Mouse (Mus musculus) c-Kit-positive CD71-positive TER-119-positive erythroid progenitor cells, embryonic 14.5 days (primary cell): ENCODE measurements at regions not wholly inside any gene's neighbourhood (a gene's known extent, or its start where the extent isn't known, plus 50 kb on each side); places are given as distances from the start of the nearest gene placed in this dataset.
A peak's percentile ranks its signal among the peaks of the same experiment; 100 is the strongest.
"Not testable (repeated sequence)": the region's sequence is repeated elsewhere in the genome, so short reads cannot be mapped to it uniquely, and the experiment has no call there.

ENCODE experiments used
- DNase-seq: peaks from one replicate; pipeline ENCODE4 v3.0.0-alpha.2; 2013; ENCODE audit warnings: low spot score

DNA sequence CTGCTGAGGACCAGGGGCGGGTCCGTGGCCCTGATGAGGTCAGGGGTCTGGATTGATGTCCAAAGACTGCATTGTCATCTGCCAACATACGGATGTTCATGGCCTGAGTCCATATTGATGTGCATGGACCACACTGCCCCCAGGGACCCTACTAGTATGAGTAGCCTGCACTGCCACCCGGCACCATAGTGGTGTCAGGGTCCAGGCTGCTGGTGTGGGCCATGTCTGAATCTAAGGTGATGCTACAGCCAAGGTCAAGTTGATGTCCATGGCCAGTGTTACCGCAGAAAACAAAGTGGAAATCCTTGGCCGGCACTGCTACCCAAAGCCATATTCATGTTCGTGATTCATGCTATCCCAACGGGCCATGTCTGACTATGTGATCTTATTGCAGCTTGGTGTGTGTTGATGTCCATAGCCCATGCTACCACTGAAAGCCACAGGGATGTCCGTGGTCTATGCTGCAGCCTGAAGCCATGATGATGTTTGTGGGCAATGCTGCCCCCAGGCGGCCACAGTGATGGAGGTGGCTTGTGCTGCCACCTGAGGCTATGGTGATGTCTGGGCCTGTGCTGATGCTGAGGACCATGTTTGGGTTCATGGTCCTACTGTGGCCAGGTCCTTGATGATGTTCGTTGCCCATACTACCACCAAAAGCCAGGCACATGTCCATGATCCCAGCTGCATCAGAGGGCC, 130.5 kb downstream of the Iqub start:
- no peak for DNase-seq

DNA sequence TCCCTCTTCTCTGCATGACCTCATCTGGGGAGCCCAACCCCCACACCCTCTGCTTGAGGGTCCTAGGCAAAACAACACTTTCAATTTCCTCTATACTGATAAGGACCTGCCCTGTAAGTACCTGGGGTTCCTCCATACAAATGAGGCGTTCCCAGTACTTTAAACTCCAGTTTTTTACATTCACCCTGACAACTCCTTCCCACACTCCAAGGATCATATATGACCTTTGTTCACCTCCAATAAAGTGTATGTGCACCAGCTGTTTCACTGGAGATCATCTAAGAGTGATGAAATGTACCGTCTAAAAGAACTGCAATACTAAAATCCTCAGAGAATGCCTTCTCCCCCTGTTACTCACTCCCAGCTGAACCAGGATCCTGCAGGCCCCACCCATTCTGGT, 135.0 kb downstream of the Iqub start:
- DNase-seq: no peak

DNA sequence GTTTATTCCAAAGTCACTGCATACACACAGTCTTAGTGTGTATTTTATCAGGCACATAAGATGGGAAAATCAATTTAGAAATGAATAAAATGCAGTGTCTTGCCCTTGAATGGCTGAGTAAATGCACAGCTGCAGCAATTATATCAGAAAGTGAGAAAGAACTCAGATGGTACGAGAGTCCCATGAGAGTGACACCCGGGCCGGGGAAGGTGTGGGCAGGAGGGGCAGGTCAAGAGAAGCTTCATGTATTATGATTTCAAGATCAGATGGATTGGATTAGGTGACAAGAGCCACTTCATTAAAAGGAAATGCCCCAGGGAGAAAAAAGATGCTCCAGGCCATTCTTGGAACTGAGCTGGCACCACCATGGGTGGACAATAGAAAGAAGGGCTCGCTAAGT, 138.1 kb downstream of the Iqub start:
- no peak for DNase-seq

DNA sequence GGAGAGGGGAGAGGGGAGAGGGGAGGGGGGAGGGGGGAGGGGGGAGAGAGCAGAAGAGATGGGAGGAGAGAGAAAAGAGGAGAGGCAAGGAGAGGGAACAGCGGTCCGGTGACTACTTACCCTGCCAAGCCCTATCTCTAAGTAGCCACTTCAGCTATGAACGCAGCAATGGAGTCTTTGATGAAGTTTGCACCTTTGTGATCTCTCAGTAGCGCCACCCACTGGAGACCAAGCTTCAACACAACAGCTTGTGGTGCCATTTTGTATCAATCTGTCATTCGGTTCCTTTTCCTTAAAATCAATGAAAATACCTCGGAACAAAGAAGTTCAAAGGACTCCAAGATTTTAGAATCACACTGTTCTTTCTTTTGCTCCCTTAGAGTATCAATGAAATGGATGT, 141.7 kb downstream of the Iqub start:
- no peak for DNase-seq

DNA sequence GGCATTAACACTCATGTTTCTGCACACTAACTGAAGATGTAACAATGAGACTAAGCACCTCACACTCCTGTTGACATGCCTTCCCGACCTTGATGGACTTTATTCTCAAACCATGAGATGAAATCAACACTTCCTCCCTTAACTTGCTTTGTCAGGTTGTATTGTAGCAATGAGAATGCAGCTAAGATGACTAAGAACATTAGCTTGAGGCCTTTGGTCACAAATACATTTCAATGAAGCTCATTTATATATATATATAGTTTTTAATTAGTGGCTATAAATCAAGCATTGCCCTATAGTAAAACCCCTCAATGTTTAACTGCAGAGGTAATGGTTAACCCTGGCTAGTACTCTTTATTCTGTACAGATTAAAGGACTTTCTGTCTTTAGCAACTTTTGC, 143.2 kb downstream of the Iqub start:
- DNase-seq: no peak

DNA sequence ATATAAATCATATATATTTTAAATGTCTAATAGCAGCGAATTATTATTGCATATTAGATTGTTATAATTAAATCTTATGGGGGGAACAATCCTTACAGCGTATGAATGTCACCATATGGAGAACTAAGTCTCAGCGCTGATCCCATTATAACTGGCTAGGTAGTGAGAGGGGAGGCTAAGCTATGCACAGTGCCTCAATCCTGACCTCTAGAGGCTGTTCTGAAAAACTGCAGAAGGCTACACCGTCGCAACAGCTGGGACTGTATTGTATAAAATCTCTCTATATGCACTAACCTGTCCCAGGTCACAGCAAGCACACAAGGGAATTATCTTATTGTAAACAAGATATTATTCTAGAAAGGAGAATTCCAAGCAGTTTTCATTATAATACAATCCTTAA, 164.0 kb downstream of the Iqub start:
- peak; percentile 6 for DNase-seq

DNA sequence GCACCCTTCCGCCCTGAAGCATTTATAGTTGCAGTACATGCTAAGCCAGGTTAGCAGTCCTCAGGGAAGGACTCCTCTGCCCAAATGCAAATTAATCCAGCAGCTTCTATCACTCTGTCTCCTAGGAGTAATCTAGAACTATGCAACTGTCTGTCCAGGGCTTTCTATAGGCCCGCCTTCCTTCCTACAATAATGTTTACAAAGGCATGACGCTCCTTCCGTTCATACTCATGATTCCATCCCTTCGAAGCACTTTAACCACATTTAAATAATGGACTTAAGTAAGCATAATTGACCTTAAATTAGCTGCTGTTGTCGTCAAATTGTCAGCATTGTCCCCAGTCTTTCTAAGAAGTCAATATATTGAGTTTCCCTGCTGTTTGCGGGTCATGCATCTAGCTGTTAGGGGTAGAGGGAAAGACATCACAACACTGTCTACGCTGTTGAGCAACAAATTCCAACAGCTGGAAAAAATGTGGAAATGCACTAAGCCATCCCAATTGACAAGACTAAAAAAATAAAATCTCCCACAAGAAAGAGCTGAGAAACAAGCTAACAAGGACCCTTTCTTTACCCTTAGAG, 166.3 kb downstream of the Iqub start:
- no peak for DNase-seq

DNA sequence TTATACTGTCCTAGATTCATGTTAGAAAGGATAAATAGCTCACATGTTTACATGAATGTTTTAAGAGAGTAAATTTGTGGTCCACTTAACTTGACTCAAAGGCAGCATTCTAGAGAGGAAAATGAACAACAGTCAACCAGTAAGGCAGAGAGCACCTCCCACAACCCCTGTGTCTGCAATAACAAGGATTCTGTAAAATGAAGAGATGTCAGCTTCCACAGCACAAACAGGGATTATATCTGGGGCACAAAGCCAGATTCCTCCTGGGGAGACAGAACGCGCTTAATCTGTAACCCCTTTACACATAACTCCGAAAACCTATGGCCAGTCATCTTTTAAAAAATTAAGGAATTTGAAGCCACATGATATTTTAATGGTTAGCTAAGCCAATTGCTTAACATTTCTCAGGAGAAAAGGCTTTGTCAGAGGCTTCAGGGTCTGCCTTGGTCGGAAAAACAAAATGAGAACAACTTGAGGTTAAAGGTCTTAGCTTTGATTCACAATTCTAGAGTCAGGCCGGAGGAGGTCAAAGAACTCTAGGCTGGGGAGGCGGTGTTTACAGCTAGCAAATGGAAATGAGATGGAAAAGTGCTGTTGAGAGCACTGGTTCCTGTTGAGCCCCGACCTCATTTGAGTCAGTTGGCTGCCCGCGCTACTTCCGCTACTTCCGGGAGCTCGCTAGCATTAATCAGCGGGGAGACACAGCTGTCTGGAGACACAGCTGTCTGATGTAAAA, 167.0 kb downstream of the Iqub start:
- DNase-seq: no peak

DNA sequence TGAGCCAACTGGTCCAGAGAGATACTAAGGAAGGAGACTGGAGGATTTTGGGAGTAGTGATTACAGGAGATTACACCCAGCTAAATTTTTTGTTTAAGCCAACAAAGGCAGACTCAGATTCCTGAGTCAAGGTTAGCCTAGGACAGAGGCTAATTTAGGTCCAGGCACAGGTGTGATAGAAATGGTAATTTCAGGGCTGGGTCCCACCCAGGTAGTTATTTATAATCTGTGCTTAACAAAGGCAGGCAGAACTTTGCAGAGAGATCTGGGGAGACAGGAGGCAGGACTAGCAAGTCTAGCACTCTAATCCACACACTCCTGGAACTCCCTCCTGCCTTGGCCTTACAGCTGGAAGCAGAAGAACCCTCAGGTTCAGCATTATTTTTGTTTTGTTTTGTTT, 172.4 kb downstream of the Iqub start:
- DNase-seq: no peak

DNA sequence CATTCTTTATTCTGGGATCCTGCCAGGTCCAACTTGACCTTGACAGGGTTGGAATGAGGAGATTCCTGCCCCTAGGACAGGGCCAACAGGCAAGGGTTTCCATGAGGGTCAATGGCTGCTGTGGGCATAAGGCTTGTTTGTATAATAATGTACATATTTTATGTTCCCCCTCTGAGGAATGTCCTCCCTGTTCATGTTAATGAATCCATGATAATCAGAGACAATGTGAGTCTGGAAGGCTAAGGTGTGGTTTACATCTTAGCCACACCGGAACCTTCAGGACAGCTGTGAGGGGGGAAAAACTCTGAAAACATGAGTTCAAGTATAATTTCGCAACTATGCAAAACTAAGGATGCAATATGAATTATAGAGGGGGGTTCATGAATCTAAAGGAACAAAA, 172.8 kb downstream of the Iqub start:
- DNase-seq: no peak

DNA sequence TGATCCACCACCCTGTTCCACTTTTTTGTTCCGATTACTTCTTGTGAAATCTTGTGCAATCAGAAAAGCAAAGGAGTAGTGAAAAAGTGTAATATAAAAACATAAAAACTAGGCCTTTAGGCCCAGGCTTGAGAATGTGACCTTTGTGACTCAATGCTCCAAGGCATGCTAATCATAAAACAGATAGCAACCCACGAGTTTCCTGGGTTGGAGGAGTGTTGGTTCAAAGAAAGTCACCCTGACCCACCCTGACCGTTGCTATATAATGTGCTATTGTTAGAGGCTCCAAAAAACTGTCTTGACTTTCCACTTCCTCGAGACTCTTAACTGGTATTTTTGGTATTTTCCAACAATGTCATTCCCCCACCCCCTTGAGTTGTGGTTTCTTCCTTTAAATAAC, 172.2 kb upstream of the Slc13a1 start:
- not testable (repeated sequence) for DNase-seq

DNA sequence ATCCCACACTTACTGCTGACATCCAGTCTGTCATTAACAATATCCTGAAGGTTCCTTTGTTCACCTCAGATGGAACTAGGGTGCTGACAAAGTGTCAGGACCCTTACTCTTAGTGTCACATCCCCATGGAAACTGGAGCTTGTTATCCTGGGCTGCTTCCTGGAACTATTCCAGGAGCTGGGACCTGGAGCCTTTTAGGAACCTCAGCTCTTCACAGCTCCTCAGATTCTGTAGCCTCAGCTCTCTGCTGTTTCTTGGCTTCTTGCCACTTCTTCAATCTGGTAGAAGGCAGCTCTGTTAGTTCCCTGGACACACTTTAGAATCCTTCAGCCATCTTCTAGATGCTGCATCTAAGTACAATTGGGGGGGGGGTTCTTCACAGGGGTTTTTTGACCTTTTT, 157.3 kb upstream of the Slc13a1 start:
- DNase-seq: no peak

DNA sequence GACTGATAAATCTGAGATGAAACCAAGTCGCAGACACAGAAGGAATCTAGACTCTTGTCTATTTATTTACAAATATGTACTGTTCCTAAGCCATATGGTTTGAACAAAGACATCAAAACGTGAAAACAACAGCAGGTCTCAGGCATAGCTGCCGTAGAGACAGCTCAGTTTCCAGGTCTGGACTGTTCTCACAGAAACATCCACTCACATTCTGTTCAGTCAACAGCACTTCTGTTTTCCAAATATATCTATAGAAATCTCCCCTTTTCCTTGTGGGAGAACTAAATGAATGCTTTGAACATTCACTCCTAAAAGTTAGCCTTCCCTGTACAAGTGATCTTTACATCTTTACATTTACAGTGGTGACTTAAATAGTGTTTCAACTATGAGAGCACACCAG, 156.8 kb upstream of the Slc13a1 start:
- no peak for DNase-seq

DNA sequence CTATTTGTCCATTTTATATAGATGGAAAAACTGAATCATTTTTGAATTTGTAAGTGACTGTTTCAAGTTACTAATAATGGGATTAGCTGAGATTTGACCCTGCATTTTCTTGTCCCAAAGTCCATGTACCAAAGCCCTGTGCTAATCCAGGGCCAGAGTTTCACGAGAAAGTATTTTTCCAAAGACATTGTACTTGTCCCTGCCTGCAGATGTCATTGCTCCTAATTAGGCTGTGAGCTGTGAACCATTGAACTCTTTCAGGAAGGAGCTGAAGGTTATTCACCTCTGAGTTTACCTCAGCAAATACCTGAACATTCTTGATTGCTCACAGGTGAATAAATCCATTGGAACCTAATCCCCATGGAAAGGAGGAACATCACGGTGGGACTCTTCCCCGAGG, 154.5 kb upstream of the Slc13a1 start:
- no peak for DNase-seq

DNA sequence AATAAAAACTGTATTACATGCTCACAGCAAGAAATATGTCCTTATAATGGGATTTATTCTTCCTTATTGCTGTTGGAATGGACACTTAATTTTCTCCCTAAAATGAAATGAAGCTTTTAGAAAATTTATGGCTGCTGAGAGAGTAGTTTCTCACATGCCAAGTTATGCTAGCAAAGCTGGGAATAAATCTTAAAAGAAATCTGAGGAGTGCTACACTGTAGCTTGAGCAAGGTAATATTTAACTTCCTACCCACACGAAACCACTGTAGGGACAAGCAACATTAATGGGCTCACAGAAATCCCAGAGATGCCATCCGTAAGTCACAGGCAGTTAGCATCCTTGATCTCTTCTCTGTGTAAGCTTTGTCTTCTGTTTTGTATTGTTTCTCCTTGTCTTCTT, 151.0 kb upstream of the Slc13a1 start:
- no peak for DNase-seq

DNA sequence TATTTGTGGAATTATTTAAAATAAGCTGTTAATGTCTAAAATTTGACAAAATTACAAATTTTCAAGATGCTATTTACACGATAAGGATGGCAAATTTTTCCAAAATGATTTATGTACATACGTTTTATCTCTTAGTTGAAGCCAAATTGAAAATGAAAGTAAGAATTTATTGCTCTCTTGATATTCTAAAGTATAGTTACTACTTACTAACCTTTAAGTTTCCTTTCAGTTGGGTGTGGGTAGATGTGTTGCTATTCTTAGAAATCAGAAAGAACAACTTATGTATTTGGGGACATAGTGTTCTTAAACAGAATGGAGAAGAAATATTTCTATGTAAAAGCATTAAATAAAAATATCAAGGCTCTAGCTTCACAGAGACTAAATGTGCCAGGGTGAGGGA, 142.8 kb upstream of the Slc13a1 start:
- no peak for DNase-seq

DNA sequence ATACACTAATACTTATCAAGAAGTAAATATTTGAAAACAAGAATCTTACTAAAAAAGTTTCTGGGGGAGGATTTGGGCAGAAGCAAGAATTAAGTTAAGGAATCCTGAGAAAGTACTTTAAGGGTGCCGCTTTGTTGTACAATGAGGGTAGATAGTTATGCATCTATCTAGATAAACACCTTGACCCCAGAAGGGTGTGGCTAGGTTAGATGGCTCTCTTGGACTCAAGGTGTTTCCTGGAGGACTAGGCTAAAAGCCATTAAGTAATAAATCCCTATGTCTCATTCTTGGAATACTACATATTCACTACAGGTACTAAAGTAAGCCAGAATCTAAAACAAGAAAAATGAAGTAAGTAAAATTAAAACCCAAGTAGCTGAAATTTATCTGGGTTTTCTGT, 141.9 kb upstream of the Slc13a1 start:
- no peak for DNase-seq

DNA sequence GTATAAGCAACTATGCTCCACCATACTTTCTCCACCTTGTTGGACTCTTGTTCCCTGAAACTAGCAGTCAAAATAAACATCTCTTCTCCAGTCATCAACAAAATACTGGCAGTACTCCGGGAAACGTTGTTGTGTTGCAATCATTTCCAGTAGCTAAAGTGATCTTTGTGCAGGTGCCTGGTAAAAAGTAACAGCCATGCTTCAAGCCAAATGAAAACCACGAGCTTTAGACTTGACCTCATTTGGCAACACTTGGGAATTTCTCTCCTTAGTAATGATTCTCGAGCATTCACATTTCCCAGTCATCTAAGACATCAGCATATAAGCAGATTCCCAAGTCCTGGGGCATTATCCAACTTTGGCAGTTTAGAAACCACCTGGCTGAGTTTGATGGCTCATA, 133.8 kb upstream of the Slc13a1 start:
- no peak for DNase-seq

DNA sequence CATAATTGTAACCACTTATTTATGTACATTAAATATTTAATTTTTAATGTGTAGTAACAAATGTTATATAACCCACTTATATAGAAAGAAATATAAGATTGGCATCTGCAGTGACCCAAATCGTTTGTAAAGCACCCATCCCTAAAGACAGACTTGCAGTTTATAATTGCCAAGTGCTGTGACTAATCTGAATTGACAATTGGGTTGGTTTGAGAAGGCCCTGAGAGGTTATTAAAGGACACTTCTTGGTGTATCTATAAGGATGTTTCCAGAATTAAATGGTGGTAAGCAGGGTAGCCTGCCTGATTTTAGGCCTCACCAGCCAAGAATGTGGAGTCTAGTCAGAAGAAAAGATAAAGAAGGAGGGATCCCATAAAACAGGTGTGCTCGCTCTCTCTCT, 133.3 kb upstream of the Slc13a1 start:
- DNase-seq: no peak

DNA sequence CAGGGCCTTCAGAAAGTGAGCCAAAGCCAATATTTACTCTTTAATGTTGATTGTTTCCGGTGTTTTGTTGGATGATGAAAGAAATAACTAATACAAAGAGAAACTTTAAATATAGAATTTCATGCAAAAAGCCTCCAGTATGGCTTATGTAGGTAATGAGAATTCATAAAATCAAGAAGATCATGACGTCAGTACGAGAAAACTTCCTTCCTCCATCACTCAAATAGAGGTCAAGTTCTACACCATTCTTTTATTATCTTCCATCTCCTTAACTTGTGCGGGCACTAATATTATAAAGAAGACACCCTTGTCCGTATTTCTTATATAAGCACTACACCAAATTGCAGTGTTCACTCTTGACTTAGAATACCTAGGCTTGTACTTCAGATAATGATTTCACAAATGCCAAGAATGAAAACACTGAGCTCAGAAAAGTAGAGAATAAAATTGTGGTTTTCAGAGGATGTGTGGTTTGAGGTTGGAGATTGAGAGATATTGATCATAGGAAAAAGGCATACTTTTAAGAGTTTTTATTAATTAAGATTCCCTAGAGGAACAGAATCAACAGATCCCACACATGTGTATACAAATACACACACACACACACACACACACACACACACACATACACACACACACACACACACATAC, 130.8 kb upstream of the Slc13a1 start:
- no peak for DNase-seq

DNA sequence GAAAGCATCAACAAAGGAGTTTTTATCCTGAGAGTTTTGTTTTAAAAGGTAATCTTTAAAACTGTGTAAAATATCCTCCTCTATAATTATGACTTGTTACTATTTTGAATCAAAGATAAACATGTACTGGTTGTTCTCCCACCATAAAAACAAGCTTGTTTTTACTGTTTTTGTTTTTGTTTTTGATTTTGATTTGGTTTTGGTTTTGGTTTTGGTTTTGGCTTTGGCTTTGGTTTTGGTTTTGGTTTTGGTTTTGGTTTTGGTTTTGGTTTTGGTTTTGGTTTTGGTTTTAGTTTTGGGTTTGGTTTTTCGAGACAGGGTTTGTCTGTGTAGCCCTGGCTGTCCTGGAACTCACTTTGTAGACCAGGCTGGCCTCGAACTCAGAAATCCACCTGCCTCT, 120.9 kb upstream of the Slc13a1 start:
- not testable (repeated sequence) for DNase-seq

DNA sequence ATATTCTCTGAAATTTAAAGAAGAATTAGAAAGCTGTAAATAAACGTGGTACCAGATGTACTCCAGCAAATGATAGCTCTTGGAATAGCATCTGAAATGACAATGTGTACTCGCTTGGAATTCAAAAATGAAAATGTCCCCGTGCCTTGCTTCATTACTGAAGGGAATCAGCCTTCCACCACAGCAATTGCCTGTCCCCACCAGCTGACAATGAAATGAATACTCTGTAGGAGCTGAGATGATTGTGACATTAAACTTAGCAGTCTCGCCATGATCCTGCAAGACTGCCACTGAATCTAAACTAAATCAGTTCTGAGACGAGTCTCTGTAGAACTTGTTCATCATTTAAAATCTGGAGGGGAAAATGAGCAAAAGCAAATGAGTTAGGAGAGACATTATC, 104.9 kb upstream of the Slc13a1 start:
- DNase-seq: no peak

DNA sequence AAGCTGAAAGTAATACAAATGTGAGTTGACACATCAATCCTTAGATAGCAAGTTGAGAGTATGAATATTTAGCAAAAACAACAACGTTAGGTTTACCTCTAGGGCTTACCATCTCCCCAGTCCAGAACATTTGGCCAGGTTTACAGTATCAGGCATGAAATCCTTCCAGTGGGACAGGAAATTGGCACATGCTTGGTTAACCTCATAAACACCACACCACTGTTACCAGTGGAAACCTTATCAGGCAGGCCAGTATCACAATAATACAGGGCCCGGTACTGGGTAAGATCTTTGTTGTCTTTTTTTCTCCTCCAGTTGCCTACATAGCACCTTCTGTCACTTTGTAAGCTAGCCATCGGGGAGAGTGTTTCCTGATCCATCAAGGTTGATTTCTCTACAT, 101.7 kb upstream of the Slc13a1 start:
- DNase-seq: no peak
